Mouse (Mus musculus) ovary, postnatal 14 days (tissue): ENCODE measurements around the gene Homer2.

ENCODE experiments used
- DNase-seq: peaks from one replicate; pipeline ENCODE4 v3.0.0; 2022; ENCODE audit warnings: low spot score

Gene Homer2

DNA sequence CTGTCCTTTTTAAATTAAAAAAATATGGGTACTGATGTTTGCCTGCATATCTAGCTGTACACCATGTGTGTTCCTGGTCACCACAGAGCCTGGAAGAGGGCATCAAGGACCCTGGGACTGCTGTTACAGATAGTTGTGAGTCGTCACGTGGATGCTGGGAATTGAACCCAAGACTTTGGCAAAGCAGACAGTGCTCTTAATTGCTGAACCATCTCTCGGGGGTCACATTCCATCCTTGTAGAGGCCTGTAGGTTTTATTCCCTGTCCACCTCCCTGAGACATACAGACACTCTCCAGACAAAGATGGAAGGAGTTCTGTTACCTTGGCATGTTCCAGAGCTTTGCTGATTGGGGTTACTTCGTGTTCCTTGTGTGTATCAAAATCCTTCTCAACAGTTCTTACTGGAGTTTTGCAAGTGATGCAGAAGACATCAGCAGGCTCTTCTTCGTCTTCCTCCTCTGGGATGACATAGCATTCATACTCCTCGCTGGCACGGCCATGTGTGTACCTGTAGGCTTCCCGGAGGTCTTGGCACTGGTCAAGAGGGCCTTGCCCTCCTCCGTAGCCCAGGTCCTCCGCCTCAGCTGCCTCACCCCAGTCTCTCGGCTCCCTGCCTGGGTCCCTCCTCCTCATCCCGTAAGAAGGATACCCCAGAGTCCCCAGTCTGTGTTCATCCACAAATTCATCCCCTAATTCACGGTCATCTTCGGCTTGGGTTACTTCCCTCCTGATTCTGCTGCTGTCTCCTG is 147.9 kb downstream of the Homer2 start:
- DNase-seq, result no peak

- DNase-seq, result no peak
Observed at GRCm38 (mm10) chr7:81557985-81558360, 149.4 kb downstream of the Homer2 start.

DNA sequence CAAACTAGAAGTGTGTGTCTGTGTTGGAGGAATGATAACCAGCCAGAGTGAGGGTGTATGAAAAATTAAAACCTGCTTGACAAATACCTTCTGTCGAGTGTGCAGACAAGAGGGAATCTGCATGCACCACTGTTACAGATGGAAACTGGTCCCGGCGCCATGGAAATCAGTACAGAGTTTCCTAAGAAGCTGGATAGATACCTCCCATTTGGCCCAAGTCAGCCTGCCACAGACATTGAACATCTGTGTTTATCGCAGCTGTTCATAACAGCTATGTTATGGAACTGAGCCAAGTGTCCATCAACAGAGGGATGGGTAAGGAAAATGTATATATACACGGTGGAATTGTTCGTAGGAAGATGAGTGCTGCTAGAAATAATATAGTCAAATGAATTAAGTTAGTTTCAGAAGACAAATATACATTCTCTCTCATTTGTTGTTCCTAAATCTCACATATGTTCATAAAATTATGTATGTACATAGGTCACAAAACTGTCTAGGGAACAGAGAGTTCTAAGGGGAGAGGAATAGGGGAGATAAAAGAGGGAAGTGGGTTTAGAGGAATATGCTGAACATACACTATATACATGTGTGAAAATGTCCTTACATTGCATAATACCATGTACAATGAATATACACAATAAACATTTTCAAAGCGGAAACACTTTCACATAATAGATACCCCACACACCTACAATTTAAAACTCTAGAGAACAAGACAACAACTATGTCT is 149.9 kb downstream of the Homer2 start:
- no peak for DNase-seq

- DNase-seq, result no peak
Observed at GRCm38 (mm10) chr7:81556839-81557238, 150.5 kb downstream of the Homer2 start.

GRCm38 (mm10) chr7:81554369-81554768 is 153.0 kb downstream of the Homer2 start:
- no peak for DNase-seq

DNA sequence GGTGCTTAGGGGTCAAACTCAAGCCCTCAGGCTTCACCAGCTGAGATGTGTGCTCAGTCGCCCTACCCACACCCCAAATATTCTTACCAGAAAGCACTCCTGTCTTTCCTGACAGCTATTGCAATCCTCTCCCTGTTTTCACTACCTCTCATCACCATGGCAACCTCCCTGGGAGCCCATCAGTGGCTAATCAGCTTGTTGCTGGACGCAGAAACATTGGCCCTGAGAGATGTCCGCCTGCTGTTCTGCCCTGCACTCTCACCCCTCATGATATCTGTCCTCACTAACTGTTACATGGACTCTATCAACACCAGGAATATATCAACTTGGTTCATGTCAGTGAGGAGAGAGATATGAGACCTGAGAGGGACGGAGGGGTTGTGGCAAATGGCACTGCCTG is 153.7 kb downstream of the Homer2 start:
- no peak for DNase-seq
